Mouse (Mus musculus): ENCODE data around the gene Uhrf2. TPM values are rescaled to one million over a fixed set of nuclear protein-coding genes. Genes with fewer than 3 reads are reported as not detected.

The Uhrf2 gene
- polyA plus RNA-seq, 1 experiment from 2014 or later = 57.3 TPM

GRCm38 (mm10) chr19:30090163-30090562, 59.9 kb downstream of the Uhrf2 start:
- 39% methylated on average over 6 of the region's 6 CpGs for WGBS
- peaks cover 85% of the 10 kb centered on the region for H3K36me3 ChIP-seq
- ATAC-seq (ENCODE audit: low read depth) = peak; percentile 77

DNA sequence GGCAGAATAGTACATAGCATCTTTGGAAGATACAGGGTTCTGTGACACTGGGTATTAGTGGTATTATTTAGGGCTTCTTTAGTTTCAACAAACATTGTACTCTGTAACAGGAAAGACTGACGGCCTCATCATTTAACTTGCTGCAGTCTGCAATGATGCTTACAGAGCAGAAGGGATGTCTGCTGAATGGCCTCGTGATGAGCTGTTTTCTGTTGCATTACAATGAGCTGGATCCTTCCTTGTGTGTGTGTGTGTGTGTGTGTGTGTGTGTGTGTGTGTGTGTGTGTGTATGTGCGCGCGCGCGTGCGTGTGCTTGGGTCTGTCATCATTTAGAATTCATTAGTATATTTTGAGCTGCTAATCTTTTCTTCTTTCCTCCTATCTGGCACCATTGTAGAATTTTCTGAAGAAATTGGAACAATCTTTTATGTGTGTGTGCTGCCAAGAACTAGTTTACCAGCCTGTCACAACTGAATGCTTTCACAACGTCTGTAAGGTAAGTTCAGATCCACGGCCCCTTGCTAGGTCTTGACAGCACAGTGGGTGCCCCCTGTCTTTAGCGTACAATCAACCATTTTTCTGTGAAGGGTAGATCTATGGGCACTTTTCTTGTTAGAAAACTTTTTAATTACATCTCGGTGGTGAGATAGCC, 61.5 kb downstream of the Uhrf2 start:
- Histone ChIP-seq H3K36me3 (peaks cover 88% of the 10 kb centered on the region), H3K4me1 (replicated peaks) (peaks cover 17% of the 10 kb centered on the region), H3K27ac (replicated peaks) (no peak overlapping the region), H3K4me2 (no peak overlapping the region), H3K9me3 (no peaks in the 10 kb centered on the region), H3K4me3 (no peak overlapping the region), H3K9ac (no peak overlapping the region), H3K27me3 (no peaks in the 10 kb centered on the region)
- 84% methylated on average over 12 of the region's 12 CpGs for WGBS
- ATAC-seq (ENCODE audit: low read depth) = no peak

More at GRCm38 (mm10) chr19:30090163-30090562, 59.9 kb downstream of the Uhrf2 start:
- H3K4me1 ChIP-seq (replicated peaks) = peaks cover 15% of the 10 kb centered on the region
- H3K4me2 ChIP-seq = no peak overlapping the region
- no peaks in the 10 kb centered on the region for H3K9me3 ChIP-seq
- H3K27ac ChIP-seq (replicated peaks) = no peak overlapping the region
- no peaks in the 10 kb centered on the region for H3K27me3 ChIP-seq
- H3K9ac ChIP-seq = no peak overlapping the region
- no peak overlapping the region for H3K4me3 ChIP-seq

DNA sequence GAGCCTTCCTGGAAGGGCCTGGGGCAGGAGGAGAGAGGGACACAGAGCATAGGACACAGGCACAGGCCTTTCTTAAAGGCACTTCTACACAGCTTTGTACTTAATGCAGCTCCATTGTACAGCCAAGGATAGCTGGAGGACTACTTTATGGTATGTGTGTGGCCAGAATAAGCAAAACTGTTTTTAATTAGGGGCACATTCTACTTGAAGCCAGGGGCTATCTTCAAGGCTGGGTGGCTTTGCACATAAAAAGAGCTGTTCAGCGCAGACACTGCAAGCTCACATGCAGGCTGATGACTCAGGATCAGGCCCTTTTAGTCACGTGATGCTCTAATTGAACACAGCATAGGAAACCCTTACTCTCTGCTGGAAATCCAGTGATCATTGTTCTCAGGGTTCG, 65.9 kb downstream of the Uhrf2 start:
- no peak overlapping the region for H3K4me2 ChIP-seq
- H3K4me1 ChIP-seq (replicated peaks) = peaks cover 8% of the 10 kb centered on the region; the same call in 1 of the 2 replicates
- 36% methylated on average over 3 of the region's 3 CpGs for whole genome bisulfite sequencing
- H3K36me3 ChIP-seq = peaks cover 97% of the 10 kb centered on the region
- peak; percentile 55 for ATAC-seq (ENCODE audit: low read depth)
- peak overlapping the region; percentile 68 for H3K27ac ChIP-seq (replicated peaks)
- no peak overlapping the region for H3K4me3 ChIP-seq
- no peaks in the 10 kb centered on the region for H3K27me3 ChIP-seq
- H3K9me3 ChIP-seq = peaks cover 11% of the 10 kb centered on the region; the same call in 1 of the 2 replicates
- H3K9ac ChIP-seq = no peak overlapping the region

DNA sequence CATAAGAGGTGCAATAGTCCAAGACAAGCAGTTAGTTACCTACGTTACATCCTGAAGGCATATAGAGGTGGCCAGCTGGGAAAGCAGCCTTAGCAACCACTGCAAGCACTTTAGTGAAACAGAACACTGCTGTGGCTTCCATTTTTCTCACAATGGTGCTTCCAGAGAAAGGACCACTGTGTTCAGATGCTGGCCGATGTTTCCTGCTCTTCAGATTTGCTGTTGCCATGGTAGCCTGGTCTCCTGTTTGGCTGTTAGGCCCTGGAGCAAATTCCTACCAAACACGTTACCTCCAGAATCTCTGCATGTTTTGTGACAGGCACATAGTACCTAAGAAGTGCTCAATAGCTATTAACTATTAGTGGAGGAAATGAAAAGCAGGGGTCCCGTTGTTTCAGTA, 66.7 kb downstream of the Uhrf2 start:
- Histone ChIP-seq H3K4me2 (no peak overlapping the region), H3K4me3 (no peak overlapping the region), H3K9ac (no peak overlapping the region), H3K4me1 (replicated peaks) (peaks cover 6% of the 10 kb centered on the region; the same call in 1 of the 2 replicates), H3K27ac (replicated peaks) (peak overlapping the region; percentile 68), H3K9me3 (peaks cover 11% of the 10 kb centered on the region; the same call in 1 of the 2 replicates), H3K36me3 (peaks cover 89% of the 10 kb centered on the region), H3K27me3 (no peaks in the 10 kb centered on the region)
- no peak for ATAC-seq (ENCODE audit: low read depth)
- 73% methylated on average over 4 of the region's 4 CpGs for WGBS

GRCm38 (mm10) chr19:30100571-30100970, 70.3 kb downstream of the Uhrf2 start:
- Histone ChIP-seq H3K4me3 (no peak overlapping the region), H3K4me1 (replicated peaks) (peaks cover 6% of the 10 kb centered on the region; the same call in 1 of the 2 replicates), H3K9ac (no peak overlapping the region), H3K27me3 (no peaks in the 10 kb centered on the region), H3K27ac (replicated peaks) (no peak overlapping the region), H3K9me3 (peaks cover 11% of the 10 kb centered on the region; the same call in 1 of the 2 replicates), H3K36me3 (peaks cover 55% of the 10 kb centered on the region), H3K4me2 (no peak overlapping the region)
- no peak for ATAC-seq (ENCODE audit: low read depth)
- WGBS = 95% methylated on average over 12 of the region's 12 CpGs

GRCm38 (mm10) chr19:30102620-30103019, 72.3 kb downstream of the Uhrf2 start:
- no peak overlapping the region for H3K4me2 ChIP-seq
- H3K4me3 ChIP-seq = no peak overlapping the region
- peaks cover 7% of the 10 kb centered on the region for H3K4me1 ChIP-seq (replicated peaks)
- H3K27me3 ChIP-seq = no peaks in the 10 kb centered on the region
- ATAC-seq (ENCODE audit: low read depth) = no peak
- H3K27ac ChIP-seq (replicated peaks) = no peak overlapping the region
- peaks cover 11% of the 10 kb centered on the region; the same call in 1 of the 2 replicates for H3K9me3 ChIP-seq
- WGBS = 92% methylated on average over 6 of the region's 6 CpGs
- peaks cover 35% of the 10 kb centered on the region for H3K36me3 ChIP-seq
- H3K9ac ChIP-seq = no peak overlapping the region

GRCm38 (mm10) chr19:30105045-30105842, 74.9 kb downstream of the Uhrf2 start:
- peaks cover 25% of the 10 kb centered on the region for H3K4me1 ChIP-seq (replicated peaks)
- peaks cover 10% of the 10 kb centered on the region for H3K36me3 ChIP-seq
- no peak for ATAC-seq (ENCODE audit: low read depth)
- H3K9ac ChIP-seq = no peak overlapping the region
- 87% methylated on average over 6 of the region's 6 CpGs for WGBS
- H3K27me3 ChIP-seq = no peaks in the 10 kb centered on the region
- H3K4me2 ChIP-seq = no peak overlapping the region
- H3K9me3 ChIP-seq = 0 out of 2 replicates have a peak, but pooled peaks cover 3% of the 10 kb centered on the region
- H3K27ac ChIP-seq (replicated peaks) = no peak overlapping the region
- no peak overlapping the region for H3K4me3 ChIP-seq

GRCm38 (mm10) chr19:30107221-30107845, 77.0 kb downstream of the Uhrf2 start:
- 47% methylated on average over 10 of the region's 10 CpGs for WGBS
- Histone ChIP-seq H3K9me3 (no peaks in the 10 kb centered on the region), H3K4me1 (replicated peaks) (peaks cover 25% of the 10 kb centered on the region), H3K27me3 (no peaks in the 10 kb centered on the region), H3K9ac (no peak overlapping the region), H3K4me3 (no peak overlapping the region), H3K36me3 (no peaks in the 10 kb centered on the region), H3K27ac (replicated peaks) (no peak overlapping the region), H3K4me2 (no peak overlapping the region)
- ATAC-seq (ENCODE audit: low read depth) = no peak

- Histone ChIP-seq H3K9me3 (no peaks in the 10 kb centered on the region), H3K4me2 (no peak overlapping the region), H3K4me3 (no peak overlapping the region), H3K36me3 (no peaks in the 10 kb centered on the region), H3K9ac (no peak overlapping the region), H3K4me1 (replicated peaks) (peaks cover 25% of the 10 kb centered on the region), H3K27me3 (no peaks in the 10 kb centered on the region), H3K27ac (replicated peaks) (peak overlapping the region; percentile 71; the same call in 1 of the 2 replicates)
- no peak for ATAC-seq (ENCODE audit: low read depth)
Measured at GRCm38 (mm10) chr19:30108616-30109015, 78.3 kb downstream of the Uhrf2 start.

DNA sequence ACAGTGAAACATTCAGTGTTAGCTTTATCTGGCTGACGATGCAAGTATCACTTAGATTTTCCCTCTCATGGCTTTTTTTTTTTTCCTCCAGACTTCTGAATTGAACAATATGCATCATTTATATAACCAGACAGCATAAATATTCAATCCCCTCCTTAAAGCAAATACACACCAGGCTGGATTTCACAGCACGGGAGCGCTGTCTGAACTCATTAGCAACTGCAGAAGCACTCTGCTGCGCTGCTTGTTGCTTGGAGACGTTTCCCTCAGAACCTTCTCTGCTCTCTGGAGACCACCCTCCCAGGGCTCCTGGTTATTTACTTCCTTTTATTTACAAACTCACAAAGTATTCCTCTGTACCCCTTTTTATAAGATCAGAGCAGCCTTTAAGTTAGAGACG, 78.8 kb downstream of the Uhrf2 start:
- H3K9ac ChIP-seq = no peak overlapping the region
- H3K4me1 ChIP-seq (replicated peaks) = peaks cover 25% of the 10 kb centered on the region
- ATAC-seq (ENCODE audit: low read depth) = peak; percentile 42; the same call in 1 of the 2 replicates
- WGBS = 54% methylated on average over 6 of the region's 6 CpGs
- no peaks in the 10 kb centered on the region for H3K9me3 ChIP-seq
- H3K4me2 ChIP-seq = no peak overlapping the region
- no peaks in the 10 kb centered on the region for H3K27me3 ChIP-seq
- H3K4me3 ChIP-seq = no peak overlapping the region
- H3K27ac ChIP-seq (replicated peaks) = peak overlapping the region; percentile 71
- no peaks in the 10 kb centered on the region for H3K36me3 ChIP-seq

DNA sequence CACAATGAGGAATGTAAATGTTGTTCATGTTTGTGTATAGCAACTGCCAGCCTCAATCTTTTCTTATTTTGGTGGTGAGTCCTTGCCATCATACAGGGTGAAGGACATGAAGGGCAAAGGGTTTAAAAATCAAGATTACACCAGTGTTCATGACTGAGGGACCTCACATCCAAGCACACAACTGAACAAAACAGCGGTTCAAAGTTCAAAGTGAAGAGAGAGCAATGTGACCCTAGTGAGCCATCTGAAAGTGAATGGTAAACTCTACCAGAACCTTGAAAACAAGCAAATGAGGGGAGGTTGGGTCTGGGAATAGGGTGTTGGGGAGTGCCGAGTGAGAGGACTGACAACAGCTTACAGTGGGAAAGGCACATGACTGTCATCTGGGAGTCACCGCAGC, 81.1 kb downstream of the Uhrf2 start:
- H3K27ac ChIP-seq (replicated peaks) = no peak overlapping the region
- H3K9ac ChIP-seq = no peak overlapping the region
- H3K4me3 ChIP-seq = no peak overlapping the region
- H3K27me3 ChIP-seq = no peaks in the 10 kb centered on the region
- peaks cover 32% of the 10 kb centered on the region for H3K4me1 ChIP-seq (replicated peaks)
- H3K9me3 ChIP-seq = no peaks in the 10 kb centered on the region
- WGBS = 92% methylated on average over 3 of the region's 3 CpGs
- ATAC-seq (ENCODE audit: low read depth) = no peak
- no peak overlapping the region for H3K4me2 ChIP-seq
- H3K36me3 ChIP-seq = no peaks in the 10 kb centered on the region
